Mouse (Mus musculus): ENCODE data around the gene Naa15.
"Not testable (repeated sequence)": the region's sequence is repeated elsewhere in the genome, so short reads cannot be mapped to it uniquely, and the experiment has no call there.

The Naa15 gene

GRCm38 (mm10) chr3:51417485-51417884 lies 2.5 kb downstream of the Naa15 start:
- in situ Hi-C loops (cut with MboI; ENCODE audit: unreplicated experiment in 2 of 2), result loop anchor here in 1 of 2 experiments (5.0 kb wide), 1 partner anchor 65 kb away; the partner anchor contains the start of gene Rab33b

- in situ Hi-C loops (cut with MboI; ENCODE audit: unreplicated experiment in 2 of 2), result loop anchor here in 1 of 2 experiments (5.0 kb wide), 1 partner anchor 64 kb away; the partner anchor contains the start of gene Rab33b
These were observed 3.0 kb downstream of the Naa15 start for GRCm38 (mm10) chr3:51417966-51418365.

- in situ Hi-C loops (cut with MboI; ENCODE audit: unreplicated experiment in 2 of 2), result no loop called here
These were observed 7.0 kb downstream of the Naa15 start for GRCm38 (mm10) chr3:51421921-51422320.

GRCm38 (mm10) chr3:51425394-51425793 lies 10.4 kb downstream of the Naa15 start:
- in situ Hi-C loops (cut with MboI; ENCODE audit: unreplicated experiment in 2 of 2), result no loop called here

GRCm38 (mm10) chr3:51434364-51434763 lies 19.4 kb downstream of the Naa15 start:
- in situ Hi-C loops (cut with MboI; ENCODE audit: unreplicated experiment in 2 of 2), result not testable (repeated sequence)

GRCm38 (mm10) chr3:51434871-51435595 lies 20.1 kb downstream of the Naa15 start:
- in situ Hi-C loops (cut with MboI; ENCODE audit: unreplicated experiment in 2 of 2), result no loop called here

- in situ Hi-C loops (cut with MboI; ENCODE audit: unreplicated experiment in 2 of 2), result no loop called here
These were observed 53.6 kb downstream of the Naa15 start for GRCm38 (mm10) chr3:51468530-51468929.

GRCm38 (mm10) chr3:51475706-51476105 lies 60.8 kb downstream of the Naa15 start:
- in situ Hi-C loops (cut with MboI; ENCODE audit: unreplicated experiment in 2 of 2), result loop anchor here in 1 of 2 experiments (25.0 kb wide), 1 partner anchor 1987 kb away; the partner anchor contains the start of genes Nhlrc3 and Proser1

DNA sequence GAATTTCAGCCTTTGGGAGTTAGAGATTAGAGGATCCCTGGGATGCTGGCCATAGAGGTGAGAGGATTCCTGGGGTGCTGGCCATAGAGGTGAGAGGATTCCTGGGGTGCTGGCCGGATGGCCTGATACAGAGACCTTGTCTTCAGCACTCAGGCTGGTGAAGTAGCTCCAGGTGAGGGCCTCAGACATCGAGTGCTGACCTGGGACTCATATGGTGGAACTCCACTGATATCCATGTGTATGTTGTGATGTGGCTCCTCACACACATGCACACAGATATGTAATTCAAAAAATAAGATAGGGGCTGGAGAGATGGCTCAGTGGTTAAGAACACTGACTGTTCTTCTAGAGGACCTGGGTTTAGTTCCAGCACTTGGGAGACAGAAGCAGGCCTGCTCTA lies 64.9 kb downstream of the Naa15 start:
- in situ Hi-C loops (cut with MboI; ENCODE audit: unreplicated experiment in 2 of 2), result loop anchor here (5.0 to 25.0 kb wide), 8 partner anchors 63 to 1982 kb away; partner anchors contain the start of genes Naa15 (in 1 of the 2), Nhlrc3 (in 1 of the 2), Proser1 (in 1 of the 2) and Setd7 (in 1 of the 2)

GRCm38 (mm10) chr3:51481059-51481458 lies 66.1 kb downstream of the Naa15 start:
- in situ Hi-C loops (cut with MboI; ENCODE audit: unreplicated experiment in 2 of 2), result loop anchor here (5.0 to 25.0 kb wide), 8 partner anchors 64 to 1981 kb away; partner anchors contain the start of genes Naa15 (in 1 of the 2), Nhlrc3 (in 1 of the 2), Proser1 (in 1 of the 2) and Setd7 (in 1 of the 2)

DNA sequence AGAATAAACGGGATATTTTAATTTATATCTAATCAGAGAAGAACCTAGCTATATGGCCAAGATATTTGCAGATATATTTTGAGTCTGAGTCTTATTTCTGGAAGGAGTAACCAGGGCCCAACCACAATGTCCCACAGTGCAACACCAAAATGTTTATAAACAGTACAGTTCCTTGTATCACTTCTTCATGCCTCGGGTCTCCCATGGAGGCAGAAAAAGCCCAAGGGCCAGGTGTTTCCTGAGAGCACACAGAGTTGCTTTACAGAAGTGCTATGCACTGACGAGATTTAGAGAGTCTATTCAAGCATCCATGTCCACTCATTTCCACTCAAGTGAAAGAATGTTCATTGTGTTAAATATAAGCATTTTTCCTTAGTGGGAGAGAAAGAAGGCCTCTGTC lies 66.9 kb downstream of the Naa15 start:
- in situ Hi-C loops (cut with MboI; ENCODE audit: unreplicated experiment in 2 of 2), result loop anchor here (5.0 to 25.0 kb wide), 8 partner anchors 63 to 1980 kb away; partner anchors contain the start of genes Naa15 (in 1 of the 2), Nhlrc3 (in 1 of the 2), Proser1 (in 1 of the 2) and Setd7 (in 1 of the 2)

DNA sequence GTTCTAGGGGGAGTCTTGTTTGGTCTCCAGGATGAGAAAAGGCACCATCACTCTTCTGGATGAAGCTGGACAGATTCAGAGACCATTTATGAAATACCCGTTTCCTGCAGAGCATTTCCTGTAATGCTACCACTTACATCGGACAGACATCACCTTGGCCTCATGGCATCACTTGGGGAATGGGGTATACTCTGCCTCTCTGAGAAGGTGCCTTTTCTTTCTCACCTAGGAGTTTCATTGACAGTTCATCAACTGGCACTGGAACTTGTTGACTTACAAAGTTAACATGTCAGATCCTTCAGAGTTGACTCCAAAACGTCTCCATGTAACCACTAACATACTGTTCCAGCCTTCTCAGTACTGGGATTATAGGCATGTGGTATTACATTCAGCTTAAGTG lies 67.8 kb downstream of the Naa15 start:
- in situ Hi-C loops (cut with MboI; ENCODE audit: unreplicated experiment in 2 of 2), result loop anchor here (5.0 to 25.0 kb wide), 8 partner anchors 62 to 1980 kb away; partner anchors contain the start of genes Naa15 (in 1 of the 2), Nhlrc3 (in 1 of the 2), Proser1 (in 1 of the 2) and Setd7 (in 1 of the 2)

DNA sequence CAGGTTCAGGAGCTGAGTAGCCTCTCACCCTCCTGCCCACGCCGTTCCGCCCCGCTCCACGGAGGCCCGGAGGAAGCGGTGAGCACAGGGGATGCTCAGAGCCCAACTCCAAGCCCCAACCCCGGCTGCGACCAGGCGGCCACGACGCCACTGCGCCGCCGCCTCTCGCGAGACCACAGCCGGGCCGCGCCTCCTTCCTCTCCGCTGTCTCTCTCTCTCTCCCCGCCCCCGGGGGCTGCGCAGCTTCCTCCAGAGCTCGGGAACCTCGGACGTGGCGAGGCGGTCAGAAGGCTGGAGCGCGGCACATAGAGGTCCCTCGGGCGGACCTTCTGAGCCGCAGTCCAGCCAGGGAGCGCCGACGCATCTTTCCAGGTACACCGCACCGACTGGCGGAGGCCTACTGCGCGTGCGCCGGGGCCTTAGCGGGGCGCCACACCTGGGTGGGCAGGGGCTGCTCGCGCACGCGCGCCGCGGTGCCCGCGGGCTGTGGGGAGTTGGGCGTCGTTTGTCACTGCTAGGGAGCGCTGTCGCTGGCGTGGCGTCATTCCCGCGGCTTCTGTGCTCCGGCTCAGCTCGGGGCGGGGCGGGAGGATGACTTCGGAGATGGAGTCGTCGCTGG lies 68.9 kb downstream of the Naa15 start, which contains the start of gene Rab33b:
Gene Rab33b (plus strand): TSS at position 180 of the 619 bp plus-strand sequence.
- in situ Hi-C loops (cut with MboI; ENCODE audit: unreplicated experiment in 2 of 2), result loop anchor here (5.0 to 25.0 kb wide), 8 partner anchors 61 to 1978 kb away; partner anchors contain the start of genes Naa15 (in 1 of the 2), Nhlrc3 (in 1 of the 2), Proser1 (in 1 of the 2) and Setd7 (in 1 of the 2)

GRCm38 (mm10) chr3:51484370-51484769 lies 69.4 kb downstream of the Naa15 start:
- in situ Hi-C loops (cut with MboI; ENCODE audit: unreplicated experiment in 2 of 2), result loop anchor here (5.0 to 25.0 kb wide), 8 partner anchors 60 to 1978 kb away; partner anchors contain the start of genes Naa15 (in 1 of the 2), Nhlrc3 (in 1 of the 2), Proser1 (in 1 of the 2) and Setd7 (in 1 of the 2)

GRCm38 (mm10) chr3:51485347-51485746 lies 70.4 kb downstream of the Naa15 start:
- in situ Hi-C loops (cut with MboI; ENCODE audit: unreplicated experiment in 2 of 2), result loop anchor here (10.0 to 25.0 kb wide), 4 partner anchors 59 to 1977 kb away; partner anchors contain the start of genes Nhlrc3 (in 1 of the 2) and Proser1 (in 1 of the 2)

GRCm38 (mm10) chr3:51486491-51487195 lies 71.7 kb downstream of the Naa15 start:
- in situ Hi-C loops (cut with MboI; ENCODE audit: unreplicated experiment in 2 of 2), result loop anchor here (10.0 to 25.0 kb wide), 4 partner anchors 58 to 1976 kb away; partner anchors contain the start of genes Nhlrc3 (in 1 of the 2) and Proser1 (in 1 of the 2)

DNA sequence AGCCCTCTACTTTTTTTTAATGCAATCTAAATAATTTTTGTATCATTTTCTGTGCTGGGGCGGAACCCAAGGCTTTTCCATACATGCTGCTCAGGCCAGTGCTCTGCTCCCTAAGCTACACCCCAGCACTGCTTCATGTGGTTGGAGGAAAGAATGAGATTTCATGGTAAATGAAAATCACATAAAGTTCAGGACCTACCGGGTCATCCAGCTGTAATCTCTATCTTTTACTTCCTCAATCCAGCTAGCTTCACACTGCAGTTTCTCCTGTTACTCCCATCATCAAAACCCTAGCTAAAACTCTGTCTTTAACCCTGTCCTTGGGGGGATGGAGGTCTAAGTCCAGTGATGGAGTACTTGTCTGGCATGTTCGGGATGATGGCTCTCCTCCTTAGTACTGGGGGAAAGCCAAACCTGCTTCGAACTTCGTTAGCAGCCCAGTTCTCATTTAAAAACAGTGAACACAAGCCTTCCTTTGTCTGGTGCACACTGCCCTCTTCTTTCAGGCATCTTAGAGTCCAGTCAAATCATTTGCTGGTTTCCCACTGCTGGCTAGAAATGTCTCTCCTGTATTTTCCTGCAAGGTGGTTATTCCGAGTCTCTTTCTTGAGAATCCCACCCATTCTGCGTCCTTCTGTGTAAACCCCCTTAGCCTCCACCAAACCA lies 75.3 kb downstream of the Naa15 start:
- in situ Hi-C loops (cut with MboI; ENCODE audit: unreplicated experiment in 2 of 2), result loop anchor here in 1 of 2 experiments (25.0 kb wide), 1 partner anchor 1972 kb away; the partner anchor contains the start of genes Nhlrc3 and Proser1

DNA sequence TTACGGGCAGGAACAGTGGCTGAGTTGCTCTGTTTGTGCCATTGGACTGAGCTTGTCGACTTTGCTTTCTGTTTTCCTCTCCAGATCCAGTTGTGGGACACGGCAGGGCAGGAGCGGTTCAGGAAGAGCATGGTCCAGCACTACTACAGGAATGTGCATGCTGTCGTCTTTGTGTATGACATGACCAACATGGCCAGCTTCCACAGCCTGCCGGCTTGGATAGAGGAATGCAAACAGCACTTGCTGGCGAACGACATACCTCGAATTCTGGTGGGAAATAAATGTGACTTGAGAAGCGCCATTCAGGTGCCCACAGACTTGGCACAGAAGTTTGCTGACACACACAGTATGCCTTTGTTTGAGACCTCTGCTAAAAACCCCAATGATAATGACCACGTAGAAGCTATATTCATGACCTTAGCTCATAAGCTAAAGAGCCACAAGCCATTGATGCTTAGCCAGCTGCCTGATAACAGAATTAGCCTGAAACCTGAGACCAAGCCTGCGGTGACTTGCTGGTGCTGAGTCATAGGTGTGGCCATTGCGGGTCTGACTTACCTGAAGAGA lies 78.4 kb downstream of the Naa15 start:
- in situ Hi-C loops (cut with MboI; ENCODE audit: unreplicated experiment in 2 of 2), result loop anchor here in 1 of 2 experiments (25.0 kb wide), 1 partner anchor 1969 kb away; the partner anchor contains the start of genes Nhlrc3 and Proser1
